Mouse (Mus musculus) forebrain, embryonic 10.5 days (tissue): ENCODE data around the gene Chrna9. TPM values are rescaled to one million over a fixed set of nuclear protein-coding genes. Genes with fewer than 3 reads are reported as not detected.

Source experiments
- DNase-seq: peaks from one replicate; pipeline ENCODE4 v3.0.0-alpha.2; 2017; ENCODE audit warnings: low spot score; ENCODE audit errors: extremely low spot score
- H3K27ac ChIP-seq: fragments of 300-500 bp; sonication (generic); 2 replicates; pipeline ENCODE4 v1.5.1; 2016; ENCODE audit warnings: mild to moderate bottlenecking
- H3K27me3 ChIP-seq: fragments of 300-500 bp; sonication (generic); 2 replicates; pipeline ENCODE4 v1.6.1; 2016; ENCODE audit warnings: mild to moderate bottlenecking; ENCODE audit not compliant: poor library complexity, severe bottlenecking
- H3K36me3 ChIP-seq: fragments of 300-500 bp; sonication (generic); replicated peaks from 2 replicates; pipeline ENCODE4 v1.6.1; 2016; ENCODE audit warnings: mild to moderate bottlenecking, moderate library complexity
- H3K4me1 ChIP-seq: fragments of 300-500 bp; sonication (generic); 2 replicates; pipeline ENCODE4 v1.6.1; 2016
- H3K4me3 ChIP-seq: fragments of 300-500 bp; sonication (generic); 2 replicates; pipeline ENCODE4 v1.5.1; 2016; ENCODE audit warnings: mild to moderate bottlenecking, moderate library complexity
- H3K9me3 ChIP-seq: fragments of 300-500 bp; sonication (generic); 2 replicates; pipeline ENCODE4 v1.6.1; 2016; ENCODE audit warnings: mild to moderate bottlenecking, moderate library complexity
- WGBS: fragments of 180-500 bp; shearing (Covaris S2); methylation state at CpG from one replicate; pipeline ENCODE4 v1.1.7; 2016; 5-methylcytosine and 5-hydroxymethylcytosine counted together
- polyA plus RNA-seq: library from polyadenylated mRNA; unstranded; fragments of >200 nt; fragmentation: Nextera tagmentation; extraction: Ambion mirVana; gene quantifications from 2 replicates; pipeline ENCODE4 v1.2.1, GENCODE M21; 2016

Chrna9 gene
- polyA plus RNA-seq, 1 experiment from 2014 or later = not detected

DNA sequence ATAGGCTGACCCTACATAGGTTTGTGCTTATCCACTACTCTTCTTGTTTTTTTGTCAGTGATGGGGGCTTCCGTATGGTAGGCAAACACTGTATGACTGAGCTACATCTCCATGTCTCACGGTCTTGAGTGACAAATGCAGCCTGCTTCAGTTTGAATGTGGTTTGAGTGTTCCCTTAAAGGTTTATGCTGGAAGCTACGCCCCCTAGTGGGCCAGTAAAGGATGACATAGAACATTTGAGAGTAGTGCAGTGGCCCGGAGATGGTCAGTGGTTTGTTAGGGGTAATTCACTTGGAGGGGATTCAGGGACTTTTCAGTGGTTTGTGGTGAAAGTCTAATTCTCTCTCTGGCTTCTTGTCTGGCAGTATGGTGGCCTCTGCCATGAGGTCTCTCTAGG is 16.8 kb downstream of the Chrna9 start:
- H3K27ac ChIP-seq = peak overlapping the region; percentile 91
- H3K4me3 ChIP-seq = no peak overlapping the region
- peaks cover 36% of the 10 kb centered on the region for H3K4me1 ChIP-seq
- H3K27me3 ChIP-seq = no peaks in the 10 kb centered on the region
- 73% methylated on average over 4 of the region's 4 CpGs for WGBS
- no peak for DNase-seq
- no peaks in the 10 kb centered on the region for H3K9me3 ChIP-seq
- H3K36me3 ChIP-seq = no peaks in the 10 kb centered on the region

- 95% methylated on average over 16 of the region's 16 CpGs for WGBS
- Histone ChIP-seq H3K4me1 (peaks cover 35% of the 10 kb centered on the region), H3K27ac (peak overlapping the region; percentile 80; the same call in 1 of the 2 replicates), H3K4me3 (no peak overlapping the region), H3K27me3 (no peaks in the 10 kb centered on the region), H3K36me3 (no peaks in the 10 kb centered on the region), H3K9me3 (no peaks in the 10 kb centered on the region)
- no peak for DNase-seq
These were observed 19.7 kb downstream of the Chrna9 start for GRCm38 (mm10) chr5:65954130-65955080.

DNA sequence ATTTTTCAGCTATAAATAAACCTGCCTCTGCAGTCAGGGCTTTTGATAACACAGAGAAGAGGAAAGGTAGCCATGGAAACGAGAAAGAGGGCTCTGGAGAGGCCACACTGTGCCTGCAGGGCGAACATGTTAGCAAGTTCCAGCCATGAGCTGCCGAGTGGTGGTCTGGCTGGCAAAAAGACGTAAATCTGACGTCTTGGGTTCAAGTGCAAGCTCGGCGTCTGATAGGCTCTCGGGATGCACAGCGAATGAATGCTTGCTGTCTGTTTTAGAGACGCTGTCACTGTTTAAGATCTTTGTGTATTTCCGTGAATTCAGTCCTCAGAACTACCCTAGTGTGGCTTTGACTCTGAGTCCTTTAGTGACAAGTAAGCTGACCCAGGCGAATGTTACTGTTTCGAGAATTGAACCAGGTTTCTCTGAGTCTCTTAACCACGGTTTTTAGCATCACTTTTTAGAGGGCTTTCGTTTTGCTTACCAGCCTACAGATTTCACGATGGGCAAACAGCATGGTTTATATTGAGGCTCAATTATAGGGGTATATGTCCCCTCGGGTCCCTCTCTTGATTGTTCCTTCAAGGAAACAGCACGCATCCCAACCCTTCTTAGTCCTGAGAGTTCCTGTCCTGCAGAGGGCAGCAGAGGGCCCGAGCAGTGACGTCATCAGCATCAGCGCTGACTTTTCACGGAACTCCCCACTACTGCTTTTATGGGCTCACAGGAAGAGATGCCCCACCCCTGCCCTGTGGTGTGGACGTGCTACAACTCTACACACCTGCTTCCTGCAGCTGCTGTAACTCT is 20.8 kb downstream of the Chrna9 start:
- WGBS = 51% methylated on average over 23 of the region's 23 CpGs
- Histone ChIP-seq H3K27me3 (no peaks in the 10 kb centered on the region), H3K4me3 (peak overlapping the region; percentile 49), H3K9me3 (no peaks in the 10 kb centered on the region), H3K27ac (peak overlapping the region; percentile 80), H3K36me3 (no peaks in the 10 kb centered on the region), H3K4me1 (peaks cover 24% of the 10 kb centered on the region)
- DNase-seq = peak; percentile 73

GRCm38 (mm10) chr5:65956144-65957008 is 21.7 kb downstream of the Chrna9 start:
- H3K36me3 ChIP-seq = no peaks in the 10 kb centered on the region
- H3K27me3 ChIP-seq = no peaks in the 10 kb centered on the region
- DNase-seq = no peak
- H3K27ac ChIP-seq = peak overlapping the region; percentile 80
- peak overlapping the region; percentile 49 for H3K4me3 ChIP-seq
- no peaks in the 10 kb centered on the region for H3K9me3 ChIP-seq
- peaks cover 16% of the 10 kb centered on the region for H3K4me1 ChIP-seq
- 79% methylated on average over 9 of the region's 9 CpGs for WGBS

- Histone ChIP-seq H3K4me3 (no peak overlapping the region), H3K27ac (no peak overlapping the region), H3K36me3 (no peaks in the 10 kb centered on the region), H3K4me1 (peaks cover 14% of the 10 kb centered on the region), H3K9me3 (no peaks in the 10 kb centered on the region), H3K27me3 (no peaks in the 10 kb centered on the region)
- WGBS = 8% methylated on average over 4 of the region's 4 CpGs
- DNase-seq = no peak
These were observed 23.9 kb downstream of the Chrna9 start for GRCm38 (mm10) chr5:65958597-65958996.

DNA sequence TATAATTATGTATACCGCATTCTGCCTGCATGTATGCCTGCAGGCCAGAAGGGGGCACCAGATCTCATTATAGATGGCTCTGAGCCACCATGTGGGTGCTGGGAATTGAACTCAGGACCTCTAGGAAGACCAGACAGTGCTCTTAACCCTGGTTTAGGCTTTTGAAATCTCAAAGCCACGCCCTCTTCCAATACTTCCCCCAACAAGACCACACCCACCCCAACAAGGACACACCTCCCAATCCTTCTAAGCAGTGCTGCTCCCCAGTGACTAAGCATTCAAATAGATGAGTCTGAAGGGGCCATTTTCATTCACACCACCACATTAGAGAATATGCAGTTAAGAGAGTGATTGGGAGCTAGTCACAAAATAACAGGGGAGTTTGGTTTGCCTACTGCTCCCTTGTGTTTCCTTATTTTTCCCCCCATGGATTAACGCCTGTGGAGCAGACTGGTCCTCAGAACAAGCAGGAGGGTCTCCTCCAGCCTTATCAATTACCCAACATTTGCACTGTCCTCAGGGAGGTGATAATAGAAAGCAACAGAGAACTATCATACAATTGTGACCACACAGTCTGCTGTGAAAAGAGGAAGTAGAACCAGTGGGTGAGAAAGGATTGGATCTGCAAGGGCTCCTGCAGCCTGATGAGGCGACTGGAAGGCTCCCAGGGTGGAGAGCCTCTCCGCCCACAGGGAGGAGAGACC is 25.3 kb downstream of the Chrna9 start:
- H3K4me3 ChIP-seq = no peak overlapping the region
- no peaks in the 10 kb centered on the region for H3K36me3 ChIP-seq
- 77% methylated on average over 5 of the region's 5 CpGs for WGBS
- peaks cover 11% of the 10 kb centered on the region for H3K4me1 ChIP-seq
- no peaks in the 10 kb centered on the region for H3K9me3 ChIP-seq
- no peaks in the 10 kb centered on the region for H3K27me3 ChIP-seq
- H3K27ac ChIP-seq = no peak overlapping the region
- DNase-seq = no peak

DNA sequence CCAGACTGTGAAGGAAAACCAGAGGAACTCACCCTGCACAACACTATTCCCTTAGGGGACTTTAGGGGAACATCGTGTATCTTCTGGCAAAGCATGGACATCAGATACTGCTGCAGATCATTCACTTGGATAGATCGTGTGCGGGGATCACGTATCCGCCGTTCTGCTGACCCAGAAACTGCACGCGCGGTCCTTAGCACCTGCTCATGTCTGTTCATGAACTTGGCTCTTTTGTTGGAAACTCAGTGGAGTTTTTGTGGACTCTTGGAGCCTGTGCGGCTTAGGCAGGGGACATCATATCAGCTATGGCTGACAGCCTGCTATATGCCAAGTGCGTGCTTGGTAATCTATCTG is 25.9 kb downstream of the Chrna9 start:
- WGBS = 94% methylated on average over 11 of the region's 11 CpGs
- DNase-seq = no peak
- no peaks in the 10 kb centered on the region for H3K36me3 ChIP-seq
- H3K27me3 ChIP-seq = no peaks in the 10 kb centered on the region
- H3K4me3 ChIP-seq = no peak overlapping the region
- H3K9me3 ChIP-seq = no peaks in the 10 kb centered on the region
- H3K27ac ChIP-seq = no peak overlapping the region
- peaks cover 5% of the 10 kb centered on the region for H3K4me1 ChIP-seq

- Histone ChIP-seq H3K4me3 (no peak overlapping the region), H3K27ac (no peak overlapping the region), H3K4me1 (no peaks in the 10 kb centered on the region; the same call in 1 of the 2 replicates), H3K27me3 (no peaks in the 10 kb centered on the region), H3K36me3 (no peaks in the 10 kb centered on the region), H3K9me3 (no peaks in the 10 kb centered on the region)
- 92% methylated on average over 5 of the region's 5 CpGs for WGBS
- DNase-seq = no peak
These were observed 28.6 kb downstream of the Chrna9 start for GRCm38 (mm10) chr5:65963291-65963690.

- no peak overlapping the region for H3K4me3 ChIP-seq
- WGBS = 62% methylated on average over 7 of the region's 7 CpGs
- no peaks in the 10 kb centered on the region for H3K27me3 ChIP-seq
- DNase-seq = no peak
- H3K36me3 ChIP-seq = no peaks in the 10 kb centered on the region
- H3K9me3 ChIP-seq = no peaks in the 10 kb centered on the region
- H3K4me1 ChIP-seq = no peaks in the 10 kb centered on the region; the same call in 1 of the 2 replicates
- no peak overlapping the region for H3K27ac ChIP-seq
These were observed 31.1 kb downstream of the Chrna9 start for GRCm38 (mm10) chr5:65965771-65966279.

GRCm38 (mm10) chr5:65967091-65967490 is 32.4 kb downstream of the Chrna9 start:
- H3K4me1 ChIP-seq = no peaks in the 10 kb centered on the region; the same call in 1 of the 2 replicates
- no peaks in the 10 kb centered on the region for H3K27me3 ChIP-seq
- H3K27ac ChIP-seq = no peak overlapping the region
- no peak overlapping the region for H3K4me3 ChIP-seq
- DNase-seq = no peak
- no peaks in the 10 kb centered on the region for H3K9me3 ChIP-seq
- H3K36me3 ChIP-seq = no peaks in the 10 kb centered on the region
- 63% methylated on average over 12 of the region's 12 CpGs for WGBS

- Histone ChIP-seq H3K36me3 (no peaks in the 10 kb centered on the region), H3K27ac (no peak overlapping the region), H3K9me3 (no peaks in the 10 kb centered on the region), H3K4me3 (no peak overlapping the region), H3K27me3 (no peaks in the 10 kb centered on the region), H3K4me1 (no peaks in the 10 kb centered on the region; the same call in 1 of the 2 replicates)
- WGBS = 90% methylated on average over 3 of the region's 3 CpGs
- DNase-seq = no peak
These were observed 33.3 kb downstream of the Chrna9 start for GRCm38 (mm10) chr5:65968004-65968403.
